Mouse (Mus musculus) testis, adult 2 months (tissue): ENCODE data around the gene Apoh.

Experiments used
- CTCF ChIP-seq: fragments of 200-500 bp; IDR thresholded peaks from 2 replicates; pipeline ENCODE4 v1.5.1; 2012; ENCODE audit warnings: low read depth, mild to moderate bottlenecking, inconsistent platforms, low read length, moderate library complexity; ENCODE audit not compliant: control insufficient read depth, insufficient read depth, insufficient replicate concordance
- POLR2A ChIP-seq: fragments of 200-500 bp; IDR thresholded peaks from 2 replicates; pipeline ENCODE4 v1.6.1; 2012; ENCODE audit warnings: low read depth, mild to moderate bottlenecking, inconsistent platforms, low read length, moderate library complexity; ENCODE audit not compliant: control insufficient read depth

- peak; percentile 79 for TF ChIP-seq CTCF
- no peak for TF ChIP-seq POLR2A
Measured at GRCm38 (mm10) chr11:108377680-108378362, 34.7 kb downstream of the Apoh start.
